Mouse (Mus musculus) embryonic facial prominence, embryonic 14.5 days (tissue): ENCODE data around the gene H2-DMb1. TPM values are rescaled to one million over a fixed set of nuclear protein-coding genes. Genes with fewer than 3 reads are reported as not detected.

ENCODE experiments used
- ATAC-seq: fragments of 200-750 bp; cut with Nextera tagmentation; 2 replicates; pipeline ENCODE4 v1.8.0; 2017; ENCODE audit warnings: low read depth, moderate number of reproducible peaks, moderate TSS enrichment
- DNase-seq: peaks from one replicate; pipeline ENCODE4 v3.0.0-alpha.2; 2015; ENCODE audit warnings: low spot score
- H3K27ac ChIP-seq: fragments of 300-500 bp; sonication (generic); replicated peaks from 2 replicates; pipeline ENCODE4 v1.5.1; 2014; ENCODE audit warnings: low read depth, mild to moderate bottlenecking, low read length, moderate library complexity
- H3K27me3 ChIP-seq: fragments of 300-500 bp; sonication (generic); replicated peaks from 2 replicates; pipeline ENCODE4 v1.6.1; 2014; ENCODE audit warnings: low read length; ENCODE audit not compliant: control insufficient read depth, insufficient read depth
- H3K36me3 ChIP-seq: fragments of 300-500 bp; sonication (generic); 2 replicates; pipeline ENCODE4 v1.6.1; 2014; ENCODE audit warnings: low read length, mixed read lengths; ENCODE audit not compliant: control insufficient read depth, insufficient read depth
- H3K4me1 ChIP-seq: fragments of 300-500 bp; sonication (generic); 2 replicates; pipeline ENCODE4 v1.6.1; 2014; ENCODE audit warnings: antibody characterized with exemption, low read length; ENCODE audit not compliant: control insufficient read depth, insufficient read depth
- H3K4me2 ChIP-seq: fragments of 300-500 bp; sonication (generic); 2 replicates; pipeline ENCODE4 v1.6.1; 2014; ENCODE audit warnings: low read depth, mild to moderate bottlenecking, low read length, moderate library complexity, mixed read lengths
- H3K4me3 ChIP-seq: fragments of 300-500 bp; sonication (generic); 2 replicates; pipeline ENCODE4 v1.5.1; 2014; ENCODE audit warnings: low read depth, mild to moderate bottlenecking, low read length
- H3K9ac ChIP-seq: fragments of 300-500 bp; sonication (generic); 2 replicates; pipeline ENCODE4 v1.6.1; 2014; ENCODE audit warnings: low read depth, mild to moderate bottlenecking, low read length, moderate library complexity, mixed read lengths
- H3K9me3 ChIP-seq: fragments of 300-500 bp; sonication (generic); 2 replicates; pipeline ENCODE4 v1.6.1; 2016; ENCODE audit warnings: low read length; ENCODE audit not compliant: control insufficient read depth
- WGBS: fragments of 180-500 bp; shearing (Covaris S2); extraction: QIAGEN DNeasy Blood & Tissue Kit; methylation state at CpG from one replicate; pipeline ENCODE4 v1.1.7; 2014; 5-methylcytosine and 5-hydroxymethylcytosine counted together
- polyA plus RNA-seq: library from polyadenylated mRNA; unstranded; fragments of >200 nt; fragmentation: Nextera tagmentation; extraction: Ambion mirVana; gene quantifications from 2 replicates; pipeline ENCODE4 v1.2.1, GENCODE M21; 2014

Gene H2-DMb1
- polyA plus RNA-seq, 1 experiment from 2014 or later, result 4.3 TPM

DNA sequence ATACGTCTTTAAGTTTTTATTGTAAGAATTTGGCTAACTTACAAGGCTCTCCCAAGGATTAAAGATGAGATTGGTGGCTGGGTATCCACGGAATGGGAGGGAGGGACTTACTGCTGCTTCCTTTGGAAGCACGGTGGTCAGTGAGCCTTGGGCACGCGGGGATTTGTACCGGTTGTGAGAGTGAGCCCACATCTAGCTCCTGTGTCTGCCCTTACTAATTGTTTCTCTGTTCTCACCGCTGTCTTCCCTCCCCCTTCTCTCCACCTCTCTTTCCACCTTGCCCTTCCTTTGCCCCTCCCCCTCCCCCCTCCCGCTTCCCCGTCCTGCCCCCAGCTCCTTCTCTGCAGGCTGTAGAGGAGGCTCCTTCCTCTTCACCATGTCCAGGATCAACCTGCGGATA, 55.5 kb downstream of the H2-DMb1 start:
- Histone ChIP-seq H3K9ac (no peak overlapping the region), H3K9me3 (0 out of 2 replicates have a peak, but pooled peaks cover 3% of the 10 kb centered on the region), H3K4me1 (no peaks in the 10 kb centered on the region), H3K4me3 (no peak overlapping the region), H3K4me2 (no peak overlapping the region), H3K27ac (no peak overlapping the region), H3K27me3 (peaks cover 64% of the 10 kb centered on the region), H3K36me3 (no peaks in the 10 kb centered on the region)
- ATAC-seq (no peak), DNase-seq (no peak)
- 24% methylated on average over 10 of the region's 10 CpGs for WGBS

DNA sequence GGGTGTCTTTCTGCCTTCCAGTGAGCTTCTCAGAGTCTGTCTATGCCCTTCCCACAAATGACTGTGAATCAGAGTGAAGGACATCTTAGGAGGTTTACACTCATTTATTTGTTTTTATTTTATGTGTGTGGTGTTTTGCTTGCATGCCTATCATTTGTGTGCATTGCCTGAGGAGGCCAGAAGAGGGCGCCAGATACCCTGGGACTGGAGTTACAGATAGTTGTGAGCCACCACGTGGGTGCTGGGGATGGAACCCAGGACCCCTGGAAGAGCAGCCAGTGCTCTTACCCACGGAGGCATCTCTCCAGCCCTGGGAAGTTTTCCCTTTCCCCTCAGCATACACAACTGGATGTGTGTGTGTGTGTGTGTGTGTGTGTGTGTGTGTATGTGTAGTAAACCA, 56.8 kb downstream of the H2-DMb1 start:
- DNase-seq, result no peak
- peaks cover 69% of the 10 kb centered on the region for H3K27me3 ChIP-seq
- H3K9ac ChIP-seq, result no peak overlapping the region

More for the DNA sequence above, 56.8 kb downstream of the H2-DMb1 start:
- H3K4me1 ChIP-seq, result no peaks in the 10 kb centered on the region
- no peak overlapping the region for H3K27ac ChIP-seq
- no peak overlapping the region for H3K4me3 ChIP-seq
- 0 out of 2 replicates have a peak, but pooled peaks cover 3% of the 10 kb centered on the region for H3K9me3 ChIP-seq
- WGBS, result 45% methylated on average over 3 of the region's 3 CpGs
- H3K36me3 ChIP-seq, result no peaks in the 10 kb centered on the region
- no peak overlapping the region for H3K4me2 ChIP-seq
- ATAC-seq, result no peak

Other genes starting within 250 kb of the H2-DMb1 start
- not detected in 2 replicates for gene Platr17, start 247.9 kb upstream of the H2-DMb1 start, polyA plus RNA-seq
- gene Daxx, start 243.7 kb upstream of the H2-DMb1 start, polyA plus RNA-seq, result 34.8 and 38.2 TPM in 2 replicates
- 31.9 and 32.0 TPM in 2 replicates for gene Tapbp, start 237.2 kb upstream of the H2-DMb1 start, polyA plus RNA-seq
- gene Zbtb22, start 237.2 kb upstream of the H2-DMb1 start, polyA plus RNA-seq, result 8.9 and 11.6 TPM in 2 replicates
- 34.5 and 43.4 TPM in 2 replicates for gene Rgl2, start 223.5 kb upstream of the H2-DMb1 start, polyA plus RNA-seq
- 122 and 124 TPM in 2 replicates for gene Pfdn6, start 212.7 kb upstream of the H2-DMb1 start, polyA plus RNA-seq
- 15.4 and 20.2 TPM in 2 replicates for gene Wdr46, start 212.4 kb upstream of the H2-DMb1 start, polyA plus RNA-seq
- 4.4 and 5.7 TPM in 2 replicates for gene B3galt4, start 201.6 kb upstream of the H2-DMb1 start, polyA plus RNA-seq
- 38.6 and 41.6 TPM in 2 replicates for gene Vps52, start 197.3 kb upstream of the H2-DMb1 start, polyA plus RNA-seq
- 2,078 and 2,095 TPM in 2 replicates for gene Rps18, start 197.1 kb upstream of the H2-DMb1 start, polyA plus RNA-seq
- gene H2-K1, start 152.7 kb upstream of the H2-DMb1 start, polyA plus RNA-seq, result 20.8 and 30.8 TPM in 2 replicates
- gene Ring1, start 128.4 kb upstream of the H2-DMb1 start, polyA plus RNA-seq, result 6.0 and 7.2 TPM in 2 replicates
- 41.3 and 46.1 TPM in 2 replicates for gene H2-Ke6, start 125.0 kb upstream of the H2-DMb1 start, polyA plus RNA-seq
- gene Slc39a7, start 121.4 kb upstream of the H2-DMb1 start, polyA plus RNA-seq, result 118 and 125 TPM in 2 replicates
- gene Rxrb, start 121.3 kb upstream of the H2-DMb1 start, polyA plus RNA-seq, result 26.0 and 29.2 TPM in 2 replicates
- 53.9 and 64.3 TPM in 2 replicates for gene Col11a2, start 113.6 kb upstream of the H2-DMb1 start, polyA plus RNA-seq
- 0.36 and 0.76 TPM in 2 replicates for gene H2-Oa, start 60.7 kb upstream of the H2-DMb1 start, polyA plus RNA-seq
- 13.6 and 14.9 TPM in 2 replicates for gene H2-DMa, start 33.5 kb upstream of the H2-DMb1 start, polyA plus RNA-seq
- 103 and 105 TPM in 2 replicates for gene Brd2, start 30.4 kb upstream of the H2-DMb1 start, polyA plus RNA-seq
- gene H2-DMb2, start 9.8 kb upstream of the H2-DMb1 start, polyA plus RNA-seq, result 0.22 and 0.39 TPM in 2 replicates
- gene Tap1, start 34.5 kb downstream of the H2-DMb1 start, polyA plus RNA-seq, result 5.1 and 7.4 TPM in 2 replicates
- 2.8 and 3.8 TPM in 2 replicates for gene Psmb9, start 34.7 kb downstream of the H2-DMb1 start, polyA plus RNA-seq
- 10.0 and 12.1 TPM in 2 replicates for gene Psmb8, start 44.6 kb downstream of the H2-DMb1 start, polyA plus RNA-seq
- 3.3 and 4.1 TPM in 2 replicates for gene Tap2, start 50.5 kb downstream of the H2-DMb1 start, polyA plus RNA-seq
- gene H2-Ob, start 85.8 kb downstream of the H2-DMb1 start, polyA plus RNA-seq, result 0.24 TPM in 1 of 2 replicates, not detected in the other
- 9.4 and 10.1 TPM in 2 replicates for gene H2-Ab1, start 104.6 kb downstream of the H2-DMb1 start, polyA plus RNA-seq
- gene H2-Aa, start 134.8 kb downstream of the H2-DMb1 start, polyA plus RNA-seq, result 4.9 and 5.7 TPM in 2 replicates
- 4.1 and 4.7 TPM in 2 replicates for gene H2-Eb1, start 152.8 kb downstream of the H2-DMb1 start, polyA plus RNA-seq
- not detected in 2 replicates for gene H2-Eb2, start 172.6 kb downstream of the H2-DMb1 start, polyA plus RNA-seq
- gene Btnl2, start 201.8 kb downstream of the H2-DMb1 start, polyA plus RNA-seq, result not detected in 2 replicates
- not detected in 2 replicates for gene Btnl1, start 224.1 kb downstream of the H2-DMb1 start, polyA plus RNA-seq
- 0.38 and 0.71 TPM in 2 replicates for gene BC051142, start 245.7 kb downstream of the H2-DMb1 start, polyA plus RNA-seq